Mouse (Mus musculus) heart, adult 18-20 months (tissue): ENCODE data around the gene Gphn. TPM values are rescaled to one million over a fixed set of nuclear protein-coding genes. Genes with fewer than 3 reads are reported as not detected.
A peak's percentile ranks its signal among the peaks of the same experiment; 100 is the strongest.

Experiments
- DNase-seq, 2 experiments: peaks; one replicate each; pipeline ENCODE4 v3.0.0; 2021 to 2022; ENCODE audit warnings: mixed read lengths in 1 of 2
- long read RNA-seq, 2 experiments: library from polyadenylated mRNA; stranded (forward); transcript quantifications; one replicate each; pipeline ENCODE4 v2.0.0; 2021
- total RNA-seq, 2 experiments: library from RNA; stranded (reverse); gene quantifications; 2 replicates each; pipeline ENCODE4 v1.2.3; 2021

Gphn gene
- 10 to 100 TPM; 22.1 to 23.3 TPM for total RNA-seq
- long read RNA-seq, experiment 1, transcript Gphn-202 (23 exons, 3,300 nt): major isoform, 17 of 26 reads
- long read RNA-seq, experiment 1, partial matches to known transcripts: 3 of 26 reads
- long read RNA-seq, experiment 1, other reads (novel, unspliced or antisense): 6 of 26 reads
- long read RNA-seq, experiment 2, transcript Gphn-202 (23 exons, 3,300 nt): major isoform, 6 of 13 reads
- long read RNA-seq, experiment 2, partial matches to known transcripts: 0 of 13 reads
- long read RNA-seq, experiment 2, other reads (novel, unspliced or antisense): 7 of 13 reads

DNA sequence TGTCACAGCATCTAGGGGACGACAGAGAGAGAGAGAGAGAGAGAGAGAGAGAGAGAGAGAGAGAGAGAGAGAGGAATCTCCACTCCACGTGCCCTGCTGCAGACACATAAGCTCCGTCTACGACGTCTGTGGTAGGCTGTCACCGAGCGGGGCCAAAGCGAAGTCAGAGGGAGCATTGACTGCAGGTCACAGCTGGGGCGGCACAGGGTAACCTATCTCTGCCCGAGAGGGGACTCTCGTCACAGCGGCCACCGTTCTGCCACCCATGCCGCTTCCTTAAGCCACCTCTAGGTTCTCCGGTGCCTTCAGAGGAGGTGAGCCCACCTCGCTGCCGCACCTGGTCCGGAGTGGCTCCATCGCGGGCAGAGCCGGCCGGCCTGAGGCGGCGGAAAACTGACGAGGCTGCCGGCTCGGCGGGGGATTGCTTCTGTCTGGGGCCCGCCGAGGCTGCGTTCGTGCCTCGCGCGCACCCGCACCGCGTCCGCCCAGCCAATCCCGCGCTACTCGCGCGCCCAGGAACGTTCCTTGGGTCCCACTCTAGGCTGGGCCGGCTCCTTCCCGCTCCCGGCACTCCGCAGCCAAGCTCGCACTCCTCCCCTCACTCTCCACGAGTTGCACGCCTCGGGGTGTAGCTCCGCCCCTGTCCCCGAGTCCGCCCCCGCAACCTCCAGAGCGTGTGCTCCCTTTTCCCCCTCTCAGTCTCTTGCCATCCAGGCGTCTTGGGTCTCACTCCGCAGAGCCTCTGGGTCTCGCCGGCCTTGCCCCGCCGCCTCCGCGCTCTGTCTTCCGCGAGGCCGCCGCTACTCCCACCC is at the start of gene Gphn:
Gene Gphn, plus strand, starts transcription at position 673 of the 812 bp plus-strand sequence.
- DNase-seq: peak; percentile 93 to 94

- no peak for DNase-seq
Measured at GRCm38 (mm10) chr12:78181452-78181851, 44.7 kb upstream of the Gphn start.

GRCm38 (mm10) chr12:78193942-78194341 is 32.2 kb upstream of the Gphn start, which contains the start of gene Gm6657:
Gene Gm6657 (plus strand): TSS chr12:78194242.
- DNase-seq: no peak

- DNase-seq: no peak
Measured at GRCm38 (mm10) chr12:78195368-78195767, 30.8 kb upstream of the Gphn start.

DNA sequence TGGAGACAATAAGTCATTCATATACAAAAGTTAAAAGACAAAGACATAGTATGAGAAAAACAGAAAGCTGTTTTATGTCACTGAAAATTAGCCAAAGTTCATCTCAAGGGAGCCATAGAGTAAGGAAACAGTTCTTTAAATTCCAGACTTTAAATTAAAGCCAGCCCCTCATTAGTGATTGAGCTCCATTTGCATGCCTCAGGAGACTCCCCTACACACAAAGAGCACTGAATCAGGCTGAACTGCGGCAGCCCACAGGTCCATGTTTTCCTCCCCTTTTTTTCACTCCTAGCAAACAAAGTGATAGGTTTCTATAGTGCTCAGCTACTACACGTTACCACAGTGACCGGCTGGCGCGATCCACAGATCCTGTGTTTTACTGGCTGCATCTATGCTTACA is 22.5 kb upstream of the Gphn start:
- DNase-seq: no peak

DNA sequence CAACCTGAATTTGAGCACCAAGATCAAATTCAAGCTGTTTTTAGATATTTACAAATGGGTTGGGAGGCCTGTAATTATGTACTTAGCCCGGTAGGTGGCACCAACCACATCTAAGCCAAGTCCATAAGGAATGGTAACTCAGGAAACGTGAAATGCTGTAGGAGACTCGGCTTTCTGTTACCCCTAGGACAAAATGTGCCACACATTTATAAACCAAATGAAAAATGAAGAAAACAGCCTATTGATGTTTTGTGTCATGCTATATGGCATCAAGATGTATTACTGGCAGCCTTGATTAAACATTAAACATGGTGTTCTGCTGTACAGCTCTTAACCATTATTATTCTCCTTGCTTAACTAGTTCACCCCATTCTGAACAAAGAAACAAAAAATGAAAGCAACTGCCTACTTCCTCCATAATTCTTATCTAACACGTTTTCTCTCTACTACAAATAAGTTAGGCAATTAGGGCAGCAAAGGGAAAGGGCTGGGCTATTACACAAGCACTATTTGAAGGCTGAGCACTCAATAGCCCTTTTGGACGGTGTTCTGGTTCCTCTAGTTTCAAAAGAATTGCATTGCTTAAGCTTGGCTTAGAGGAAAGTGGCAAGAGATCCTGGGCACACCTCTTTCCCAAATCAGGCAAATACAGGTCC is 20.1 kb upstream of the Gphn start:
- peak; percentile 58 to 75 for DNase-seq

GRCm38 (mm10) chr12:78206571-78206960 is 19.6 kb upstream of the Gphn start:
- no peak for DNase-seq

- no peak for DNase-seq
Measured at GRCm38 (mm10) chr12:78209856-78210255, 16.3 kb upstream of the Gphn start.

GRCm38 (mm10) chr12:78215490-78215889 is 10.7 kb upstream of the Gphn start:
- DNase-seq: peak in 1 of 2 experiments; percentile 20

DNA sequence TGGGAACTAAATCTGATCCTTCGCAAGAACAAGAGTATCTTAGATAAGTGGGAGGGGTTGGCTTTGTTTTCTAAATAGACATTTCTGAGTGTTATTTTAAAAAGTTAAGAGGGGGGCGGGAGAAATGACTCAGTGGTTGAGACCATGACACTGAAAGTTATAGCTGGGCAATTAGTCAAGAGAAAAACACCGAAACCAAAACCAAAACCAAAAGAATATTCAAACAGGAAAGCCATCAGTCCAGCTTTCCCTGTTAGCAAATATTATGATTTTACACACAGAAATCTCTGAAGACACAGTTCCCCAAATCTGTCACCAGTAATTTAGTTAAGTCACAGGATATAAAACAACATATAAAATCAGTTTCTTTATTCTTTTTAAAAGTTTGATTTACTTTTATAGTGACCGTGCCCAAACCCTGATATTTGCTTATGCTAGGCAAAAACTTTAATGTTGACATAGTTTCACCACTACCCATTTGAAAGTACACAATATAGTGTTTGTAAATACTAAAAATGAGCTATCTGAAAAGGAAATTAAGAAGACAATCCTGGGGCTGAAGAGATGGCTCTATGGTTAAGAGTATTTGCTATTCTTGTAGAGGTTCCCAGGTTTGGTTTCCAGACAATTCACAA is 6.9 kb upstream of the Gphn start:
- peak; percentile 22 to 32 for DNase-seq

DNA sequence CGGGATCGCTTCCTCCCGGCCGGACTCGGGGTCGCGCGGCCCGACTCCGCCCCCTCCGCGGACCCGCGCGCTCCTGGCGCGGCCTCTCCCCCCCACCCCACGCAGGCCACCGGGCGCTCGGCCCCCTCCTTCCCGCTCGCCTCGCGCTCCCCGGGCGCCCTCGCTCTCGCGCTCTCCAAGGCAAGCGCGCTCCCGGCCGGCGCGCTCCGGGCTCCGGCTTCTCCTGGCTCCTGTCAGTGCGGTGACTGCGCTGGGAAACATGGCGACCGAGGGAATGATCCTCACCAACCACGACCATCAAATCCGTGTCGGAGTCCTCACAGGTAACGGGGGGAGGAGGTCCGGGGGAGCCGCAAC is 318 bp downstream of the Gphn start:
- peak; percentile 88 to 90 for DNase-seq

GRCm38 (mm10) chr12:78227021-78227932 is 1.1 kb downstream of the Gphn start:
- DNase-seq: peak; percentile 61 to 67

GRCm38 (mm10) chr12:78228139-78228538 is 2.0 kb downstream of the Gphn start:
- DNase-seq: no peak

DNA sequence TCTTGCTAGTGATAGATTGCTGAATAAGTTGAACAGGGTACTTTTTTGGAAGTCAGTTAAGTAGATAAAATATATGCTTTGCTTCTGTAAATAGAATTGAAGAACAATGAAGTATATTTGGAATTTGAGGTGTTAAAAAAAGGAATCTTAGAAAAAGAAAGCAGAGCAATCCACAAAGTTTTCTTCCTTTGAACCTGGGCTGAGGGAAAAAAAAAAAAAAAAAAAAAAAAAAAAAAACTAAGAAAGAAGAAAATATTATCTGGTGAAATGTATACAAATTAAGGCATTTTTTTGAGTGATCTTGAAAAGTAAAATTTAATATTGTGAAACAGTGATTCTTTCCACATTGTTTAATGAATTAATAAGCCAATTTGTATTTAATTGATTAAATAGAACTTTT is 6.4 kb downstream of the Gphn start:
- DNase-seq: no peak

- no peak for DNase-seq
Measured at GRCm38 (mm10) chr12:78248366-78248765, 22.2 kb downstream of the Gphn start.

GRCm38 (mm10) chr12:78249151-78249550 is 23.0 kb downstream of the Gphn start:
- DNase-seq: peak; percentile 25 to 64

- no peak for DNase-seq
Measured at GRCm38 (mm10) chr12:78277386-78277785, 51.2 kb downstream of the Gphn start.

- no peak for DNase-seq
Measured at GRCm38 (mm10) chr12:78290384-78290783, 64.2 kb downstream of the Gphn start.

- no peak for DNase-seq
Measured at GRCm38 (mm10) chr12:78298824-78299398, 72.7 kb downstream of the Gphn start.

- DNase-seq: peak; percentile 16 to 37
Measured at GRCm38 (mm10) chr12:78315106-78315505, 88.9 kb downstream of the Gphn start.

GRCm38 (mm10) chr12:78327946-78328345 is 101.8 kb downstream of the Gphn start:
- DNase-seq: no peak
